Mouse (Mus musculus) frontal cortex, postnatal 25 days (tissue): ENCODE results near the gene Trmt1.

Experiments
- DNase-seq, 2 experiments: peaks; one replicate each; pipeline ENCODE4 v3.0.0; 2022; ENCODE audit warnings: low spot score in 2 of 2

Gene Trmt1

GRCm38 (mm10) chr8:84689091-84689915, 3.2 kb downstream of the Trmt1 start:
- DNase-seq = peak; percentile 68 to 89

GRCm38 (mm10) chr8:84693332-84693731, 7.2 kb downstream of the Trmt1 start:
- DNase-seq = no peak

- DNase-seq = no peak
Observed at GRCm38 (mm10) chr8:84695140-84695539, 9.0 kb downstream of the Trmt1 start.

GRCm38 (mm10) chr8:84697166-84698130, 11.3 kb downstream of the Trmt1 start:
- no peak for DNase-seq

- no peak for DNase-seq
Observed at GRCm38 (mm10) chr8:84698288-84698687, 12.2 kb downstream of the Trmt1 start.

GRCm38 (mm10) chr8:84698929-84699401, 12.9 kb downstream of the Trmt1 start:
- DNase-seq = no peak

GRCm38 (mm10) chr8:84699861-84700322, 13.8 kb downstream of the Trmt1 start:
- DNase-seq = no peak

- no peak for DNase-seq
Observed at GRCm38 (mm10) chr8:84700526-84700925, 14.4 kb downstream of the Trmt1 start.

- no peak for DNase-seq
Observed at GRCm38 (mm10) chr8:84700941-84701911, 15.1 kb downstream of the Trmt1 start, which contains the start of gene Lyl1. TSS of gene Lyl1 (plus strand) at chr8:84701457.

- no peak for DNase-seq
Observed at GRCm38 (mm10) chr8:84702561-84702960, 16.5 kb downstream of the Trmt1 start.

- no peak for DNase-seq
Observed at GRCm38 (mm10) chr8:84702963-84703465, 16.9 kb downstream of the Trmt1 start.

GRCm38 (mm10) chr8:84703466-84704249, 17.6 kb downstream of the Trmt1 start:
- no peak for DNase-seq

GRCm38 (mm10) chr8:84704356-84704755, 18.2 kb downstream of the Trmt1 start:
- DNase-seq = no peak

- DNase-seq = no peak
Observed at GRCm38 (mm10) chr8:84704867-84705831, 19.0 kb downstream of the Trmt1 start.

GRCm38 (mm10) chr8:84705960-84706359, 19.9 kb downstream of the Trmt1 start:
- no peak for DNase-seq

GRCm38 (mm10) chr8:84706610-84707266, 20.6 kb downstream of the Trmt1 start:
- DNase-seq = no peak

GRCm38 (mm10) chr8:84707267-84707883, 21.3 kb downstream of the Trmt1 start:
- DNase-seq = no peak

GRCm38 (mm10) chr8:84708071-84708541, 22.0 kb downstream of the Trmt1 start:
- no peak for DNase-seq
